Mouse (Mus musculus): Measurements from ENCODE around the gene Padi3. TPM values are rescaled to one million over a fixed set of nuclear protein-coding genes. Genes with fewer than 3 reads are reported as not detected.

The Padi3 gene
- total RNA-seq (2014; rRNA removed) (not detected in 2 replicates), polyA plus RNA-seq (2012; rRNA removed) (not detected in 2 replicates)

GRCm38 (mm10) chr4:140810458-140811260 is at the start of gene Padi3:
Gene Padi3, minus strand, starts transcription at chr4:140810648.
- no peak within 1 kb of the TSS for H3K9ac ChIP-seq (ENCODE audit: low read depth, low read length)
- no peaks in the 10 kb centered on the region for H3K27me3 ChIP-seq (ENCODE audit: control insufficient read depth, insufficient read depth, low read length)
- TF ChIP-seq POLR2A (IDR thresholded peaks at IDR 0.05; ENCODE audit: extremely low read depth, insufficient read depth, low read length) (no peak), CTCF (IDR thresholded peaks at IDR 0.05; ENCODE audit: low read depth, low read length) (no peak)
- H3K36me3 ChIP-seq (ENCODE audit: control insufficient read depth, insufficient read depth, low read length), result no peaks in the 10 kb centered on the region
- H3K4me3 ChIP-seq (ENCODE audit: insufficient read depth, low read depth, low read length), result no peak within 1 kb of the TSS
- no peak for DNase-seq (ENCODE audit: extremely low read depth, low read depth, low spot score)
- H3K79me2 ChIP-seq (ENCODE audit: control insufficient read depth, insufficient read depth, low read length), result no peaks in the 10 kb centered on the region
- no peak within 1 kb of the TSS for H3K27ac ChIP-seq (replicated peaks; ENCODE audit: insufficient read depth, low read depth, low read length)
- H3K4me1 ChIP-seq (ENCODE audit: control insufficient read depth, insufficient read depth, low read length), result peaks cover 10% of the 10 kb centered on the region
- 73% methylated on average over 15 of the region's 16 CpGs for WGBS

- TF ChIP-seq CTCF (IDR thresholded peaks at IDR 0.05; ENCODE audit: low read depth, low read length), result no peak
- TF ChIP-seq POLR2A (IDR thresholded peaks at IDR 0.05; ENCODE audit: extremely low read depth, insufficient read depth, low read length), result no peak
- no peak overlapping the region for H3K27ac ChIP-seq (replicated peaks; ENCODE audit: insufficient read depth, low read depth, low read length)
- no peak overlapping the region for H3K9ac ChIP-seq (ENCODE audit: low read depth, low read length)
- no peaks in the 10 kb centered on the region for H3K36me3 ChIP-seq (ENCODE audit: control insufficient read depth, insufficient read depth, low read length)
- H3K4me1 ChIP-seq (ENCODE audit: control insufficient read depth, insufficient read depth, low read length), result peaks cover 30% of the 10 kb centered on the region
- no peaks in the 10 kb centered on the region for H3K79me2 ChIP-seq (ENCODE audit: control insufficient read depth, insufficient read depth, low read length)
- no peak overlapping the region for H3K4me3 ChIP-seq (ENCODE audit: insufficient read depth, low read depth, low read length)
- WGBS, result 88% methylated on average over 11 of the region's 11 CpGs
- DNase-seq (ENCODE audit: extremely low read depth, low read depth, low spot score), result no peak
- H3K27me3 ChIP-seq (ENCODE audit: control insufficient read depth, insufficient read depth, low read length), result no peaks in the 10 kb centered on the region
Observed at GRCm38 (mm10) chr4:140859291-140859690, 48.8 kb upstream of the Padi3 start.

DNA sequence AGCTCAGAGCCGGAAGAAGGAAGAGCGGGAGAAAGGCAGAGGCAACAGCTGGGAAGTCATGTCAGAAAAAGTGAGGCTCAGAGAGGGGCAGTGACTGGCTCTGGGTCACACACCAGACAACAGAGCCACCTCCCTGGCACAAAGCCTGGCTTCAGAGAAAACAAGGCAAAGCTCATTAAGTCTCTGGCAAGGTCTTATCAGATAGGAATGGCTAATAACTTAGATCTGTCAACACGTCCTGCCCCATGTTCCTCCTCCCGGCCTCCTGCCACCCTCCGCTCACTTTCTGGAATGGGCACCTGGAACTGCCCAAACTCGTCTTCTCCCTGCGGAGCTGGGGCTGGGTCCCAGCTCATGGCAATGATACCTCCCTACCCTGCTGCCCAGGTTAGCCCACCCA is 47.4 kb upstream of the Padi3 start:
- no peak overlapping the region; the same call in 1 of the 2 replicates for H3K27ac ChIP-seq (replicated peaks; ENCODE audit: insufficient read depth, low read depth, low read length)
- H3K4me1 ChIP-seq (ENCODE audit: control insufficient read depth, insufficient read depth, low read length), result peaks cover 30% of the 10 kb centered on the region
- no peak overlapping the region for H3K4me3 ChIP-seq (ENCODE audit: insufficient read depth, low read depth, low read length)
- H3K9ac ChIP-seq (ENCODE audit: low read depth, low read length), result peak overlapping the region; percentile 21; the same call in 1 of the 2 replicates
- H3K79me2 ChIP-seq (ENCODE audit: control insufficient read depth, insufficient read depth, low read length), result no peaks in the 10 kb centered on the region
- TF ChIP-seq POLR2A (IDR thresholded peaks at IDR 0.05; ENCODE audit: extremely low read depth, insufficient read depth, low read length) (no peak), CTCF (IDR thresholded peaks at IDR 0.05; ENCODE audit: low read depth, low read length) (no peak)
- no peaks in the 10 kb centered on the region for H3K27me3 ChIP-seq (ENCODE audit: control insufficient read depth, insufficient read depth, low read length)
- DNase-seq (ENCODE audit: extremely low read depth, low read depth, low spot score), result peak; percentile 97
- 17% methylated on average over 7 of the region's 7 CpGs for WGBS
- no peaks in the 10 kb centered on the region for H3K36me3 ChIP-seq (ENCODE audit: control insufficient read depth, insufficient read depth, low read length)

- no peaks in the 10 kb centered on the region for H3K27me3 ChIP-seq (ENCODE audit: control insufficient read depth, insufficient read depth, low read length)
- no peak overlapping the region for H3K27ac ChIP-seq (replicated peaks; ENCODE audit: insufficient read depth, low read depth, low read length)
- no peak for DNase-seq (ENCODE audit: extremely low read depth, low read depth, low spot score)
- no peaks in the 10 kb centered on the region for H3K79me2 ChIP-seq (ENCODE audit: control insufficient read depth, insufficient read depth, low read length)
- no peaks in the 10 kb centered on the region for H3K36me3 ChIP-seq (ENCODE audit: control insufficient read depth, insufficient read depth, low read length)
- H3K4me3 ChIP-seq (ENCODE audit: insufficient read depth, low read depth, low read length), result no peak overlapping the region
- H3K9ac ChIP-seq (ENCODE audit: low read depth, low read length), result no peak overlapping the region
- 72% methylated on average over 5 of the region's 5 CpGs for WGBS
- TF ChIP-seq CTCF (IDR thresholded peaks at IDR 0.05; ENCODE audit: low read depth, low read length) (no peak), POLR2A (IDR thresholded peaks at IDR 0.05; ENCODE audit: extremely low read depth, insufficient read depth, low read length) (no peak)
- peaks cover 25% of the 10 kb centered on the region for H3K4me1 ChIP-seq (ENCODE audit: control insufficient read depth, insufficient read depth, low read length)
Observed at GRCm38 (mm10) chr4:140857041-140857440, 46.6 kb upstream of the Padi3 start.

- no peak overlapping the region for H3K27ac ChIP-seq (replicated peaks; ENCODE audit: insufficient read depth, low read depth, low read length)
Observed at GRCm38 (mm10) chr4:140855151-140855550, 44.7 kb upstream of the Padi3 start.

DNA sequence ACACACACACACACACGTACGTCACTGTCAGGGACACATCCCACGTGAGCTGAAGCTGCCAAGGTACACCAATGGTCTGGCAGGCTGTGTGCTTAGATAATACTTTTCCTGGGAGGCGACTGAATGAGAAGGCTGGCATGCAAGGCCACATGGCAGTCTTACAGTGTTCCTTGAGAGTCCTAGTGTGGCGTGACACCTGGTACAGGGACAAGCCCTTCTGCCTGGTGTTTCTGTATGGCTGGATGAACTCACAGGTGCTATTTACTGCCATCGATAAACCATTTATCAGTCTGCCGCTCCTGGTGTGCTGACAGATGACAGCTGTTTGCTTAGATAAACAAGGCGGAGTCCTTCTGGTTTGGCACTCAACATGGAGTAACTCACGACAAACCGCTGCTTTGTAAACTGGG is 44.0 kb upstream of the Padi3 start:
- 17% methylated on average over 10 of the region's 10 CpGs for WGBS
- H3K27me3 ChIP-seq (ENCODE audit: control insufficient read depth, insufficient read depth, low read length), result no peaks in the 10 kb centered on the region
- peak; percentile 92 for DNase-seq (ENCODE audit: extremely low read depth, low read depth, low spot score)
- peaks cover 15% of the 10 kb centered on the region for H3K4me1 ChIP-seq (ENCODE audit: control insufficient read depth, insufficient read depth, low read length)
- TF ChIP-seq POLR2A (IDR thresholded peaks at IDR 0.05; ENCODE audit: extremely low read depth, insufficient read depth, low read length) (no peak), CTCF (IDR thresholded peaks at IDR 0.05; ENCODE audit: low read depth, low read length) (no peak)
- H3K27ac ChIP-seq (replicated peaks; ENCODE audit: insufficient read depth, low read depth, low read length), result peak overlapping the region; percentile 22
- no peaks in the 10 kb centered on the region for H3K79me2 ChIP-seq (ENCODE audit: control insufficient read depth, insufficient read depth, low read length)
- H3K36me3 ChIP-seq (ENCODE audit: control insufficient read depth, insufficient read depth, low read length), result no peaks in the 10 kb centered on the region
- no peak overlapping the region for H3K4me3 ChIP-seq (ENCODE audit: insufficient read depth, low read depth, low read length)
- H3K9ac ChIP-seq (ENCODE audit: low read depth, low read length), result no peak overlapping the region

More at GRCm38 (mm10) chr4:140855151-140855550, 44.7 kb upstream of the Padi3 start:
- Histone ChIP-seq H3K4me1 (ENCODE audit: control insufficient read depth, insufficient read depth, low read length) (peaks cover 15% of the 10 kb centered on the region), H3K36me3 (ENCODE audit: control insufficient read depth, insufficient read depth, low read length) (no peaks in the 10 kb centered on the region), H3K4me3 (ENCODE audit: insufficient read depth, low read depth, low read length) (no peak overlapping the region), H3K27me3 (ENCODE audit: control insufficient read depth, insufficient read depth, low read length) (no peaks in the 10 kb centered on the region), H3K79me2 (ENCODE audit: control insufficient read depth, insufficient read depth, low read length) (no peaks in the 10 kb centered on the region), H3K9ac (ENCODE audit: low read depth, low read length) (no peak overlapping the region)
- TF ChIP-seq CTCF (IDR thresholded peaks at IDR 0.05; ENCODE audit: low read depth, low read length), result no peak
- no peak for TF ChIP-seq POLR2A (IDR thresholded peaks at IDR 0.05; ENCODE audit: extremely low read depth, insufficient read depth, low read length)
- no peak for DNase-seq (ENCODE audit: extremely low read depth, low read depth, low spot score)
- WGBS, result 88% methylated on average over 10 of the region's 10 CpGs
